Mouse (Mus musculus) spleen, postnatal 36 days (tissue): ENCODE results near the gene Phf13.

Source experiments
- DNase-seq, 2 experiments: peaks; one replicate each; pipeline ENCODE4 v3.0.0; 2022; ENCODE audit warnings: low spot score in 2 of 2, mixed read lengths in 1 of 2

Gene Phf13

DNA sequence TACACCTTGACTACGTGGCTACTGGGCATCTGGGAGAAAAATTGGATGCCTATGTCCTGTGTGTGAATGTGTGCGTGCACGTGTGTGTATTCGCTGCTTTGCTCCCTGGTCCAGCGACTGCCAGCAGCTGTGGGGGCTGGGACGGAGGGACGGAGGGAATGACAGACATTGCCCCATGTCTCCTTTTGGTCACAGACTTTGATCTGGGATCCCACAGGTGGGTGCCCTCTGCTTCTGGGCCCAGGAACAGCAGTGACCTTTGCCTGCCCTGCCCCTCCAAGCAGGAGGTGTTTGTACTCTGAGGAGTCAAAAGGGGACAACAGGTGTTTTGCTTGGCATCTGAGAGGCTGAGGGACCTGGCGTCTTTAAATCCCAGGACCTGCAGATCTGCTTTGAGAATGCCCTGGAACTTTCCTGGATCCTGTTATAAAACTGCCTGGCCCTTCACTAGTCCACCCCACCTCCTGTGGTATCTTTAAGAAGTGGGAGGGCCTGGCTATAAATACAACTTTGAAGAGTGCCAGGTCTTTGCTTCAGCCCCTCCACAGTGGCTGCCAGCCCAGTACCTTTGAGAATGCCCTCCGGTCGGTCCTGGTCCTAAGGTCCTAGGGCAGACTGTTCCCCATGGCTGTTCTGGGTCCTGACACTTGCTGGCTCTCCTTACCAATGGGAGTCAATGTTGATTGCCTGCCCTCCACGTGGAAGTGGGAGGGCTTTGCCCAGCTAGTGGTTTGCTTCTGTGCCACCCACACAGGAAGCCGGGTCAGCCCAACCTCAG, 17.2 kb upstream of the Phf13 start:
- no peak for DNase-seq

DNA sequence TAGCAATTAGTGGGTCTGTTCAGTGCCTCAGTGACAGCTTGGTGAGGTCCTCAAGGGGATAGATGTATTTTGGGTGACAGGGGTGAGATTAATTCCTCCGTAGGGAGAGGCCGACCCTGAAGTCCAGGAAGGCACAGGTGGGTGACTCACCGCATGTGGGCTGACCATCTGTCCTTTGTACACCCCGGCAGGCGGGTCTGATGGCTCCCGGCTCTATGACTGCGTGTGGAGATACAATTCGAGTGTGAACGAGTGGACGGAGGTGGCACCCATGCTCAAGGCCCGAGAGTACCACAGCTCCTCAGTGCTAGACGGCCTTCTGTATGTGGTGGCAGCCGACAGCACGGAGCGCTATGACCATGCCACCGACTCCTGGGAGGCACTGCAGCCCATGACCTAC, 16.1 kb upstream of the Phf13 start:
- no peak for DNase-seq

DNA sequence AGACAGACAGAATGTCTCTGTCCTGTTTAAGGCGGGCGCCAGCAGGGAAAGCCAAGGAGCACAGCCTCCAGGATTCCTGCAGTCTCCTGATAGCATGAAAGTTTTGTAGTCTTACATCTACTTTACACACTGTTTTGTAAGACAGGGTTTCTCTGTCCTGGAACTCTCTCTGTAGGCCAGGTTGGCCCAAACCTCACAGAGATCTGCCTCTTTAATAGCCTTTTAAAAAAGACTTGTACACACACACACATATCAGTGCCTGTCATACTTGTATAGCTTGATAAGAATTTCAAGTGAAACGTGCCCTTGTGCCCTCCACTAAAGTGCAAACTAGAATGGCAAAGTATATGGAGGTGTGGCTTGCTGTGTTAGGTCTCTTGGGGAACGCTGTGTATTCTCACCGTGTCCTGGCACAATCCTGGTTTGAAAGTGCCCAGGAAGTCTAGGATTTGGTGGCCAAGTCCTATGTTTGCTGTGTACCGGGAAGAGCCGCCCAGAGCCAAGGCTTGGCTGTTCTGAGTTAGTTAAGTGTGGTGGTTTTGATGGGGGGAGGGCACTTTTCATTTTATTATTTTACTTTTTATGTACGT, 15.2 kb upstream of the Phf13 start:
- DNase-seq, result no peak

DNA sequence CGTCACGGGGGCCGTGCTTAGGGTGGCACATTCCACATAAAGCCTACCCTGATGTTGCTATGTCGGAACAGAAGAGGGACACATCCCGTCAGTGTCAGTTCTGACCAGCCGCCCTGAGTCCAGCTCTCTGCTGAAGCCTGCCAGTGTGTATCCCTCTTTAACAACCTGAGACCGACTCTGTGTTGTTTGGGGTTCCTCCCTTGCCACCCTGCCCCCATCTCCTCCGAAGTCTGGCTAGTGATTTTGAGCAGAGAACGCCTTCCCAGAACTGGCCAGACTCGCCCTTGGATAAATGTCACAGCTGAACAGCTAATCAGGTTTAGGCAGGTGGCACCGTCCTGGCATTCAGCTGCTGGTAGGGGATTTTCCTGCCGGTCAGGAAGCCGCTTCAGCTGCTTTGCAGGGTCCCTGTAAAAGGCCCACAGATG, 14.7 kb upstream of the Phf13 start:
- no peak for DNase-seq

DNA sequence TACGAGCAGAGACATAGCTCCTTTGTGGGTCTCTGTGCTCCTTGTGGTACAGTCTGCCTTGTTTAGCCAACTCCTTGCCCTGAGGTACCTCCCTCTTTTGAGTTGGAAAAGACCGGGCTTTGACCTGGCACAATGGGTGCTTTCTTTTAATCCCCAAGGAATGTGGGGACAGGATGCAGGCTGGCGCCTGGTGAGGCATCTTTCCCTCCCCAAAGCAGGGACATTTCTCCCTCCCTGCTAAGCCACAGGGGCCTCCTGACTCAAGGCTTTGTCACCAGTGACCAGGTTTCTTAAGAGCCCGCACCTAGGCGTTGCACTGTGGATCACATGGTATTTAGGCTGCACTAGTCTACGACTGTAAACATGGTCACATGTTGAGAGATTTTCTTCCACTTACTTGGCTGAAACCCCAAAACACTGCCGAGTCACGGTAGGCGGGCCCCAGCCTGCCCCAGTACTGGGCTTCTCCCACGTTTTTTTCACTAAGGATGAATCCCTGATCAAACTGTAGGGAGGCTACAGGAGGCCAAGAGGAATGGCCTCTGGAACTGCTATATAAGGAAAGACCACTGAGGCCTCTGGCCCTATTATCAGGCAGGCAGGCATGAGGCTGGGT, 14.1 kb upstream of the Phf13 start:
- DNase-seq, result peak in 1 of 2 experiments; percentile 34

DNA sequence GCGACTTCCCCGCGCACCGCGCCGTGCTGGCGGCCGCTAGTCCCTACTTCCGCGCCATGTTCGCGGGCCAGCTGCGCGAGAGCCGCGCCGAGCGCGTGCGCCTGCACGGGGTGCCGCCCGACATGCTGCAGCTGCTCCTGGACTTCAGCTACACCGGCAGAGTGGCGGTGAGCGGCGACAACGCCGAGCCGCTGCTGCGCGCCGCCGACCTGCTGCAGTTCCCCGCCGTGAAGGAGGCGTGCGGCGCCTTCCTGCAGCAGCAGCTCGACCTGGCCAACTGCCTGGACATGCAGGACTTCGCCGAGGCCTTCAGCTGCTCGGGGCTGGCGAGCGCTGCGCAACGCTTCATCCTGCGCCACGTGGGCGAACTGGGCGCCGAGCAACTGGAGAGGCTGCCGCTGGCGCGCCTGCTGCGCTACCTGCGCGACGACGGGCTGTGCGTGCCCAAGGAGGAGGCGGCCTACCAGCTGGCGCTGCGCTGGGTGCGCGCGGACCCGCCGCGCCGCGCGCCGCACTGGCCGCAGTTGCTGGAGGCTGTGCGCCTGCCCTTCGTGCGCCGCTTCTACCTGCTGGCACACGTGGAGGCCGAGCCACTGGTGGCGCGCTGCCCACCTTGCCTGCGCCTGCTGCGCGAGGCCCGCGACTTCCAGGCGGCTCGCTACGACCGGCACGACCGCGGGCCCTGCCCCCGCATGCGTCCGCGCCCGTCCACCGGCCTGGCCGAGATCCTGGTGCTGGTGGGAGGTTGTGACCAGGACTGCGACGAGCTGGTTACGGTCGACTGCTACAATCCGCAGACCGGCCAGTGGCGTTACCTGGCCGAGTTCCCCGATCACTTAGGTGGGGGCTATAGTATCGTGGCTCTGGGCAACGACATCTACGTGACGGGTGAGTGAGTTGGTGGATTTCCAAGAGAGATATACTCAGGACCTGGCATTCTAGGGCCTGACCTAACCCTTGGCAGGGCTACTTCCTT, 13.3 kb upstream of the Phf13 start:
- peak in 1 of 2 experiments; percentile 43 for DNase-seq

DNA sequence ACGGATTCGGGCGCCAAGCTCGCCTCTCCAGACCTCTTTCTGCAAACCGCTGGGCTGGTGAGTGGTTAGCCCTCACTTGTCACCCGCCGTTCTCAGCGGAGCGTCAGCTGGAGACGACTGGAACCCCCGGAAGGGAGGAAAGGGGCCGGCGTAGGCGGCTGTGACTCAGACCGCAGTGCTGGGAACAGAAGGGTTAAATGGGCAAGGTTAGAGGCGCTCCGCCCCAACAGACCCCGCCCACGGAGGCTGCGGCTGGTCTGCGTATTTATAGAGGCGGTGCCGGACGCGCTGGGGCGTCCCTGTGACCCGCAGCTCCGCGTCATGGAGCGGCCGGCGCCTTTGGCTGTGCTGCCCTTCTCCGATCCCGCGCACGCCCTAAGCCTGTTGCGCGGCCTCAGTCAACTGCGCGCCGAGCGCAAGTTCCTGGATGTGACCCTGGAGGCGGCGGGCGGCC, 12.6 kb upstream of the Phf13 start, which contains the start of gene Klhl21:
TSS of gene Klhl21 (plus strand) at position 182 of the 454 bp plus-strand sequence.
- DNase-seq, result peak; percentile 92 to 93

DNA sequence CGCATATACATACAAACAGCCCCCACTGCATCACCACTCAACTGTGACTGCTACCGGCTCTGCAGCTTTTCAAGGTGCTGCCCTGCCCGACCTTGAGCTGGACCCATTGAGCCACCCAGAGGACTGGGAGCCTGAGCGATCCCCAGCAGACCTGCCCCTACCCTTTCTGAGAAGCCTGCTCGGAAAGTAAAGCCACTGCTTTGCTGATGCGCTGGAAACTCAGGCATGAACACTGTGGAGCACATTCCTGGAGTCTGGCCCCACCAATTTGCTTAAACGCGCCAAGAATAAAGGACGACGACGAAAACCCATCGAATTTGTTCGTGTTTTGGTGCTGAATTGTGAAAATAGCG, 12.1 kb upstream of the Phf13 start:
- no peak for DNase-seq

DNA sequence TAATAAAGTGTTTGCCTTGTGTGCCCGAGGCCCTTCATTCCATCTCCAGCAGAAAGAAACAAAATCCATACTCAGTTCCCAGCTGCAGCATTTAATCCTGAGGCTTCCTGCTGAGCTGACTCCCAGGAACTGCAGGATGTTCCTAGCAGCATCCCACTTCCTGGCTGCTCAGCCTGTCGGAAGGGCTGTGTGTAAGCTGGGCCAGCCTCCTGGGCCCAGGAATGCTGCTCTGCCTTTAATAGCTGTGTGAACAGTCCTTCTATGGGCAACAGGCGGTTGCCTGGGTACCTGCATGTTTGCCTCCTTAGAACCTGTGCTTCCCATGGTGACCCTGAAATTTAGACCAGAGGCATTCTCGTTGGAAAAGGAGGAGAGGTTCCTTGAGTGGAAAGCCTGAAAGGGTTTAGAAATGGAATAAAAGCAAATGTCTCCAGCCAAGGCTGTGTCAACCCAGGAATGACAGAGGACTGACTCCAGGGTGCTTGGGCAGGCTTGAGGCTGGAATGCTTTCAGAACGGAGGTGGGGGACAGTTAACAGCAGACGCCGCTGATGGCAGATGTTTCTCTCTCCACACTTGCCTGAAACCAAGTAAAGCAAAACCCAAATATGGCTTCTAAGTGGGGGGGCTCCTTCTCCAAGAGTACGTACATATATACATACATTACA, 11.6 kb upstream of the Phf13 start:
- no peak for DNase-seq

DNA sequence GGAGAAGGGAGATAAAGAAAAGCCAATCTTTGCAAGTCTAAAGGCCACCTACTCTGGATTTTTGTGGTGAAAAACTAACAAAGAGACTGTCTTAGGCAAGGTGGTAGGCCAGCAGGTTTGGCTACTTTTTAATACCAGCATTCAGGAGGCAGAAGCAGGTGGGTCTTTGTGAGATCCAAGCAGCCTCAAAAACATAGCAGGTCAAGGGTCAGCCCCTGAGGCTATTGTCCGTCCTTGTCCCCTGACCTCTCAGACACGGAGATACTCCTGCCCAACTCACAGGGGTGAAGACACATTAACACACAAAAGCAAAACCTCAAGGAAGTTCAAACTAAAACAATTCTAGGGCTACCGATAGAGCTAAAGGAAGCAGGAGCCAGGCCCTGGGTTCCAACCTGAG, 10.8 kb upstream of the Phf13 start:
- no peak for DNase-seq

DNA sequence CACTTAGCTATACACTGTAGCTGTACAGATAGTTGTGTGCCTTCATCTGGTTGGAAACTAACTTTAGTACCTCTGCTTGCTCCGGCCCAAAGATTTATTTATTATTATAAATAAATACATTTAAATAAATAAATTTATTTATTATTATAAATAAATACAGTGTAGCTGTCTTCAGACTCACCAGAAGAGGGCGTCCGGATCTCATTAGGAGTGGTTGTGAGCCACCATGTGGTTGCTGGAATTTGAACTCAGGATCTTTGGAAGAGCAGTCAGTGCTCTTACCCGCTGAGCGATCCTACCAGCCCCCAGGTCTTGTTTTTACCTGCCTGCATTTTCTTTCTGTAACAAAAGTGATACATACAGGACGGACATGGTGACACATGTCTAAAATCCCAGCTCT, 10.1 kb upstream of the Phf13 start:
- DNase-seq, result no peak

DNA sequence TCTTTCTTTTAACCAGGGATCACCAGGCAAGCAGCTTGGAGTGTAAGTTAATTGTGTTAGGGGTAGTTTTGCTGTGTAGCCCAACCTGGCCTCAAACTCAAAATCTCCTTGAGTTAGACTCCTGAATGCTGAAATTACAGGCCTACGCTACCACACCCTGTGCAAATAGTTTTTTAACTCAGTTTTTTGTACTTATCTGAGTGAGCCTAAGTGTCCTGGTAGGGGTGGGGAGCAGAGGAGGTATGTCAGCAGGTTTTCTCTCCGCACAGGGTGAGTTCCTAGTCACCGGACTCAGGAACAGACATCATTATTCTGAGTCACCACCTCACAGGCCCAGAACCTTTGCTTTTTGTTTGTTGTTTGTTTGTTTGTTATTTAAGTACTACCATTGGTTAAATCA, 6.0 kb upstream of the Phf13 start:
- DNase-seq, result no peak

DNA sequence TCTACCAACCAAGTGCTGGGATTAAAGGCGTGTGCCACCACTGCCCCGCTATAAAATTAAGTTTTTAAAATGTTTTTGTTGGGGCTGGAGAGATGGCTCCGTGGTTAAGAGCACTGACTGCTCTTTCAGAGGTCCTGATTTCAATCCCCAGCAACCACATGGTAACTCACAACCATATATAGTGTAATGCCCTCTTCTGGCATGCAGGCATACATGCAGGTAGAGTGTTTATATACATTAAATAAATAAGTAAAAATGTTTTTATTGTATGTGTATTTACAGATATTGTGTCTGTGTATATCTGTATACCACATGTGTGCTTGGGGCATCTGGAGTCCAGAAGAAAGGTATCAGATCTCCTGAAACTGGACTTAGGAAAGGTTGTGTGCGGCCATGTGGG, 5.3 kb upstream of the Phf13 start:
- DNase-seq, result no peak

DNA sequence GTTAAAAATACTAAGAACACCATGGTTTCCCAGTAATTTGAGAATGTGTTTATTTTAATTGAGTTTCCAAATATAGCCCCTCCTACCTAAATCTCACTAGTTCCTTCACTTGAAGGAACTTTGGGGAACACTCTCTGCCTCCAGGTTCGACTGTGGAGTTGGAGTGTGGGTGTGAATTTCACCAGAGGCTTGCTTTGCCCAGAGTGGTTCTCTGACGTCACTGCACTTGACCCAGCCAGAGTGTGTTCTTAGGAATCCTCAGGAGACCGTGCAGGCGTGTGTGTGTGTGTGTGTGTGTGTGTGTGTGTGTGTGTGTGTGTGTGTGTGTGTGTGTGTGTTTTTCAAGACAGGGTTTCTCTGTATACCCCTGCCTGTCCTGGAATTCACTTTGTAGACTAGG, 4.8 kb upstream of the Phf13 start:
- no peak for DNase-seq

DNA sequence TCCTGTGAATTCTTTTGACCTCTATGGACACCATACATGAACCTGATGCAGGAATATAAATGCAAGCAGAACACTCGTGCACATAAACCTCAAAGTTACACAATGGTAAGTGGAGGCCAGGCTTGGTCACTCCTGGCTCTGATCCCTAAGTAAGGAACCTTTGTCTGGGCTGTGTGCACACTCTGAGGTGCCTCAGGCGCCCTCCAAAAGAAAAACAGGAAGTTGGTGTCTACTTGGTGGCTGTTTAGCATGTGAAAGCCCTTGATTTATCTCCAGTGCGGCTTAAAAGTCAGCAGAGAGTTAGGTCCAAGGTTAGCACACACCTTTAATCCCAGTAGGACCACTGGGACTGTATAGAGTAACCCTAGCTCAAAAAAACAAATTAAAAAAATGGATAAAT, 3.4 kb upstream of the Phf13 start:
- DNase-seq, result no peak

DNA sequence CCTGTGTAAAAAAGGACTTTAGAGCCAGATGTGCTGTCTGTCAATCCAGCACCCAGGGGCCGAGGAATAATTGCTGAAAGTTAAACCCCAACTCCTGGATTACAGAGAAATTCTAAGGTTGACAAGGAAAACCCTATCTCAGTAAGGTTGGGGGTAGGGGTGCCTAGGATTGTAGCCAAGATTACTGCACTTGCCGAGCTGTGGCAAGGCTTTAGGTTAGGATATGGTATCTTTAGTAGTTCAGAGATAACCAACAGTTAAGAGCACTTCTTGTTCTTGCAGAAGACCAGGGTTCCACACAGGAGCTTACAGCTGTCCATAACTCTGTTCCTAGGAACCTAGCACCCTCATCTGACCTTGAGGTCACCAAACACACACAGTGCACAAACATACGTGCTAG, 1.6 kb upstream of the Phf13 start:
- DNase-seq, result no peak

DNA sequence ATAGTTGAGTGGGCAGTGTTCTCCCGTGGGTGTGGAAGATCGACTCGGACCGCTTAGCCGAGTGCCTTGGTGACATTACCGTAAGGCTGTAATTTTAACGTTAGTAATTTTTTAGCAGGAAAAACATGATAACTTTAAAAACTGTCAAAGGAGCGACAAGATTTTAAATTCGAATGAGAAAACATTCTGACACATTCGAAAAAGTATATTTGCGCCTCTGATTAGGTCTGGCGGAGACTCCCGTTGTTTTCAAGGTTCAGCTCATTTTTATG, 829 bp upstream of the Phf13 start:
- DNase-seq, result no peak

DNA sequence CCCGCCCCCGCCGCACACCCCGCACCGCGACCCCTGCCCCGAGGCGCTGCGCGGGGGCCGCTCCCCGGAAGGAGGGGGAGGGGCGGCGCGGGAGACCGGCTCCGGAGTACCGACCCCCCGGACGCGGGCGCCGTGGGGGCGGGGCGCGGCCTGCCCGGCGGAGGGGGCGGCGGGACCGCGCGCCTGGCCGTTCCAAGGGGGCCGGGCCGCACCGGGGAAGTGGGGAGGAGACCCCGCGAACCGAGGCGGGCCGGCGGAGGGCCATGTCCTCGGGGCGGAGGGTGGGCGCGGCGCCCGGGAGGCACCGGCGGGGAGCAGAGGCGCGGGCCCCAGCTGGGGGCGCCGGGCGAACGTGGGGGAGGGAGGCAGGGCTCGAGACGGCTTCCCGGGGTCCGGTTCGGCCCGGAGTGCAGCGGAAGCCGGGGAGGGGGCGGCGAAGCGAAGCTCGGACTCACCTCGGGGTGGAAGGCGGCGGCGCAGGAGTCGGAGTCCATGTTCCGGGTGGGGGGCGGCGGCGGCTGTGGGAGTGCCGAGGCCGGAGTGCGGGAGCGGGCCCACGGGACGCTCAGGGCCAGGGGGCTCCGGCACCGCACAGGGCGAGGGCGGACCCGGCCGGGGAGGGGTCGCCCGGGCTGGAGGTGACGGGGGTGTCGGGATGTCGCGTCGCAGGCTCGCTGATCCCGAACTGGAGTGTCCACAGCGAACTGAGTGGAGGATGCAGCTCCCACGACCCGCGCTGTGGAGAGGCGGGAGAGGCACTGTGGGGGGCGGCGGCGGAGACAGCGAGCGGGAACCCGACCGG, 486 bp downstream of the Phf13 start:
- no peak for DNase-seq

DNA sequence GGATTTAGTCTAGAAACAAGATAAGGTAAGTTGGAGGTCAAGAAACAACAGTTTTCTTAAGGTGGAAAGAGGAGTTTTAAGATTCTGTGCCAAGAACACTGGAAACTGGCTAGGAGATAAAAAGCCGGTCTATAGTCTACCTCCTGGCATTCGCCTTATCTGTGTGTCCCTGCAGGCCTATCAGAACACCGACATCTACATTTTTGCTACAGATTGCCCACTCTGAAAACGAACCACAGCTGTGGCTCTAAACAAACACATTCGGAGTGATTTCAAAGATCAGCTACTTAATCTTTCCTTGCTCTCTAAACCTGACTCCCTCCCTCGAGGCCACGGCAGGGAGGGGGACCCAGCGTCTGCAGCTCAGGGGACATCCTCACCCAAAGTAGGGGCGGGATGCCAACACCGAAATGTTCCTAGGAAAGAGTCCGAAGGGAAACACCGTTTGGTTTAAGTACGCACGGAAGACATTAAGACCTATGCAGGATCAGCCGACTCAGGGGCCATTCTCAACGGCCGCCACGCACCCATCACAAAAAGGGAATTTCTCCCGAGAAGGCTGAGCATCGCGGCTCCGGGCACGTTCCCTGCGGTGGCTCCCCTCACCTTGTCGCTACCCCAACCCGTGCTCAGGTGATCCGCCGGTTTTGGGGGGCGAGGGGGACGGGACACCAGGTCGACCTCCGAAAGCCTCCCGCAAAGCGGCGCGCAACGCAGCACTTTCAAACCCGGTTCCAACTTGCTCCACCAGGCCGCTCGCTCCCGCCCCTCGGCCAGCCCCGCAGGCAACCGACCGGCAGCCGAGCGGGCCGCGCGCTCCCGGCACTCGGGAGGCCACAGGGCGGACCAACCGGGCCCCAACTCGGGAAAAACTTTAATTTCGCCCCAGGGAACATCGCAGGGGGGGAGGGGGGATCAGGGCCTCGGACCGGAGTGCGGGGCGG, 1.6 kb downstream of the Phf13 start:
- DNase-seq, result no peak

DNA sequence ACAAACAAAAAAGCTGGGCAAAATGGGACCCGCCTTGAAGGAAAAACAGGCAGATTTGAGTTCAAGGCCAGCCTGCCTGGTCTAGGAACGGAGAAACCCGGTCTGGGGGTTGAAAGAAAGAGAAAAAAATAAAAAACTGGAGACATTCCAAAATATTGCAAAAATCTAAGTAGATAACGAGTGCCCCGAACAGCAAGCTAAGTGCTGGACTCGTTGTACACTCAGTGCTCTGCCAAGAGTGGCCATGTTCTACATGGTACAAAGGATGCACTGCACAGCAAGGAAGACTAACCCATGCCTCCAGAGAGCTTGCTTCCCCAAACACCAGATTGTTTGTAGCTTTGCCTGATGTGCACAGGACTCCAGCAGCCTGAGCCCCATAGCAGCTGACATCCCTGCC, 3.0 kb downstream of the Phf13 start:
- DNase-seq, result no peak
